Mouse (Mus musculus): ENCODE results near the gene Zbtb45. TPM values are rescaled to one million over a fixed set of nuclear protein-coding genes. Genes with fewer than 3 reads are reported as not detected.

The Zbtb45 gene
- polyA plus RNA-seq, 1 experiment from 2014 or later = 32.8 TPM

DNA sequence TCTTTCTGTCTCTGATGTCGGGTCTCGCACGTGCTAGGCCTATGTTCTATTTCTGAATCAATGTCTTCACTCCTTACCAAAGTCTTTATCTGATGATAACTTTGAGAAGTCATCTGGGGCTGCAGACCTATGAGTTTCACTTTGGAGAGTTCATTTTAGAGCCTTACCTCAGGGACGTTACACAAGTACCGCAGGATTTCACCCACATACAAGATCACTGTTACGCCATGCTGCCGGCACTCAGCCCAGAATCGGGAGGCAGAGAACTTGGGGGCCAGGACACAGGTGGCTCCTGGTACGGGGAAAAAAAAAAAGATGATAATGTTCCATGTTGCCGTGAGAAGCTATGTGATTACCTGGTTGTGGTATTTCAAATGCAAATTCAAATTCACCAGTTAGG lies 16.7 kb downstream of the Zbtb45 start:
- no peak overlapping the region for H3K9ac ChIP-seq (ENCODE audit: low read length)
- H3K27me3 ChIP-seq (ENCODE audit: control insufficient read depth, insufficient read depth, low read length) = no peaks in the 10 kb centered on the region
- no peak overlapping the region for H3K27ac ChIP-seq (ENCODE audit: low read depth, low read length)
- 88% methylated on average over 10 of the region's 10 CpGs for WGBS
- H3K4me1 ChIP-seq (ENCODE audit: control insufficient read depth, insufficient read depth, low read length) = no peaks in the 10 kb centered on the region
- no peaks in the 10 kb centered on the region for H3K9me3 ChIP-seq (ENCODE audit: control insufficient read depth, low read length)
- H3K4me3 ChIP-seq (ENCODE audit: low read depth, low read length) = no peak overlapping the region
- no peaks in the 10 kb centered on the region for H3K36me3 ChIP-seq (ENCODE audit: control insufficient read depth, insufficient read depth, low read length)
- no peak overlapping the region for H3K4me2 ChIP-seq
- ATAC-seq (ENCODE audit: low FRiP score) (no peak), DNase-seq (ENCODE audit: low spot score, missing footprints) (no peak)

DNA sequence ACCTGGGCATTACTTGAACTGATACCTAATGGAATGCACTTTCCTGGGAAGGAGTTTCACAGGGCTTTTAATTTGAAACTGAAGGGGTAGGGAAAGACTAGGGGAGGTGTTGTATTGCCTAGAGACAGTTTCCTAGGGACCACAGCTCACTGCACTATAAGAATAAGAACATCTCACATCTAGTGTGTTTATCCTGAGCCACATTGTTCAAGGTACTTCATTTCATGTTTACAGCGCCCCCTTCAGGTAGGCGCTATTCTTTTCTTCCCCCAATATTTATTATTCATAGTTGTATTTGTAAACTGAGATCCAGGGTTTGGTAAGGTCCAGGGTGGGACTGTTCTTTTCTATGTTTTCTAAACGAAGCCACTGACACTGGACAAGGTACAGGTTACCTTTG lies 17.6 kb downstream of the Zbtb45 start:
- DNase-seq (ENCODE audit: low spot score, missing footprints) (no peak), ATAC-seq (ENCODE audit: low FRiP score) (no peak)
- Histone ChIP-seq H3K4me1 (ENCODE audit: control insufficient read depth, insufficient read depth, low read length) (no peaks in the 10 kb centered on the region), H3K36me3 (ENCODE audit: control insufficient read depth, insufficient read depth, low read length) (no peaks in the 10 kb centered on the region), H3K4me3 (ENCODE audit: low read depth, low read length) (no peak overlapping the region), H3K9me3 (ENCODE audit: control insufficient read depth, low read length) (no peaks in the 10 kb centered on the region), H3K27ac (ENCODE audit: low read depth, low read length) (no peak overlapping the region), H3K4me2 (no peak overlapping the region), H3K27me3 (ENCODE audit: control insufficient read depth, insufficient read depth, low read length) (no peaks in the 10 kb centered on the region), H3K9ac (ENCODE audit: low read length) (no peak overlapping the region)
- WGBS = 2% methylated on average over 3 of the region's 3 CpGs

DNA sequence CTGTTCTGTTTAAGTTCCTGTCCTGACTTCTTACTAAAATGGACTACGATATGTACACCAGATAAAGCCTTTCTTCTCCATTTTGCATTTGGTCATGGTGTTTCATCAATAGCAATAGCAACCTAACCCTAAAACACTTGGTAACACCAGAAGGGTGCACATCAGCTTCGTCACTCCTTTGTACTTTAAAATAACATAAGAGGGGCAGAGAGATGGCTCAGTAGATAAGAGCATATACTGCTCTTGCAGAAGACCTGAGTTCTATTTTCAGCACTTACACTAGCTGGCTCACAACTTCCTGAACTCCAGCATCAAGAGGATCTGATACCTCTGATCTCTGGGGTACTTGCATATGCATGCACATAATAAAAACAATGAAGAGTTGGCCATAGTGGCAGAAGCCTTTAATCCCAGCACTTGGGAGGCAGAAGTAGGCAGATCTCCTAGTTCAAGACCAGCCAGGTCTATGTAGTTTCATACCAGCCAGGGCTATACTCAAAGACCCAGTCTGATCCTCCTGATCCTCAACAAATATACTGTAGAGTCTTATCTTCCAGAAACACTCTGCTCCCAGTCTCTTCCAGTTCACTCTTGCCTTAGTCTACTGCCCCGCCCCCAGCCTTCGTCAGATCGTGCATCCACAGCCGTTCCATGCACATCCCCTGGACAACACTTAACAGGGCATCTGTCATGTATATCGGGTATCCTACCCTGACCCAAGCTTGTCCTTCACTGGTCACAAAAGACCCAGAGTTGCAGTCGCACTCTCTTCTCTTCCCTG lies 22.2 kb downstream of the Zbtb45 start:
- 82% methylated on average over 8 of the region's 8 CpGs for WGBS
- H3K4me3 ChIP-seq (ENCODE audit: low read depth, low read length) = no peak overlapping the region

DNA sequence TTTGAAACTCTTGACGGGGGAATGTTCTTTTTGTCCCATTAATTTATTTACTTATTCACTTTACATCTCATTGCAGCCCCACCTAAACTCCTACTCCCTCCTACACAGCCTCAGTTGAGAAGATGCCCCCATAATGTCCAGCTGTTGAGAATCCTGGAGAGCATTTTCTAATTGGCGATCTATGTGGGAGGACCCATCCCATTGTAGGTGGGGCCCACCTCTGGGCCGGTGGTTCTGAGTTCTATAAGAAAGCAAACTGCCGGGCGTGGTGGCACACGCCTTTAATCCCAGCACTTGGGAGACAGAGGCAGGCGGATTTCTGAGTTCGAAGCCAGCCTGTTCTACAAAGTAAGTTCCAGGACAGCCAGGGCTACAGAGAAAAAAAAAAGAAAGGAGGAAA lies 22.9 kb downstream of the Zbtb45 start:
- H3K4me2 ChIP-seq = no peak overlapping the region
- H3K9me3 ChIP-seq (ENCODE audit: control insufficient read depth, low read length) = no peaks in the 10 kb centered on the region
- no peak for ATAC-seq (ENCODE audit: low FRiP score)
- no peaks in the 10 kb centered on the region for H3K36me3 ChIP-seq (ENCODE audit: control insufficient read depth, insufficient read depth, low read length)
- no peaks in the 10 kb centered on the region for H3K27me3 ChIP-seq (ENCODE audit: control insufficient read depth, insufficient read depth, low read length)
- DNase-seq (ENCODE audit: low spot score, missing footprints) = no peak
- no peak overlapping the region for H3K9ac ChIP-seq (ENCODE audit: low read length)
- H3K4me3 ChIP-seq (ENCODE audit: low read depth, low read length) = no peak overlapping the region
- no peak overlapping the region for H3K27ac ChIP-seq (ENCODE audit: low read depth, low read length)
- WGBS = 86% methylated on average over 8 of the region's 8 CpGs
- no peaks in the 10 kb centered on the region for H3K4me1 ChIP-seq (ENCODE audit: control insufficient read depth, insufficient read depth, low read length)

More for the DNA sequence above, 22.2 kb downstream of the Zbtb45 start:
- DNase-seq (ENCODE audit: low spot score, missing footprints) (no peak), ATAC-seq (ENCODE audit: low FRiP score) (no peak)
- H3K4me2 ChIP-seq = no peak overlapping the region
- H3K27me3 ChIP-seq (ENCODE audit: control insufficient read depth, insufficient read depth, low read length) = no peaks in the 10 kb centered on the region
- no peak overlapping the region for H3K27ac ChIP-seq (ENCODE audit: low read depth, low read length)
- H3K4me1 ChIP-seq (ENCODE audit: control insufficient read depth, insufficient read depth, low read length) = no peaks in the 10 kb centered on the region
- H3K9ac ChIP-seq (ENCODE audit: low read length) = no peak overlapping the region
- H3K9me3 ChIP-seq (ENCODE audit: control insufficient read depth, low read length) = no peaks in the 10 kb centered on the region
- H3K36me3 ChIP-seq (ENCODE audit: control insufficient read depth, insufficient read depth, low read length) = no peaks in the 10 kb centered on the region

DNA sequence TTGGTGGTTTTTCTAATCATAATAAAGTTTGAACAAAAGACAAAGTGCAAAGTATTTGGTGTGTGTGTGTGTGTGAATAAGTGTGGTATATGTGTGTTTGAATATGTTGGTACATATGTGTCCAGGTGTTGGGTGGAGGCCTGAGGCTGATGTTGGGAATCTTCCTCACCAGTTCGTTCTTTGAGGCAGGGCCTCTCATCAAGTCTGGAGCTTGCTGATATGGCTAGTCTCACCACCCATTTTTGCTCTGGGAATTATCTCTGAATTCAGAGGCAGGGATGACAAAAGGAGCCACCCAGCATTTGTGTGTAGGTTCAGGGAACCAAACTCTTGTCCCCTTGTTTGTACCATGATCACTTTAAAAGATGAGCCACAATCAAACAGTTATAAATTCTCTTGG lies 24.1 kb downstream of the Zbtb45 start:
- Histone ChIP-seq H3K4me2 (no peak overlapping the region), H3K9me3 (ENCODE audit: control insufficient read depth, low read length) (no peaks in the 10 kb centered on the region), H3K27me3 (ENCODE audit: control insufficient read depth, insufficient read depth, low read length) (no peaks in the 10 kb centered on the region), H3K4me1 (ENCODE audit: control insufficient read depth, insufficient read depth, low read length) (no peaks in the 10 kb centered on the region), H3K27ac (ENCODE audit: low read depth, low read length) (no peak overlapping the region), H3K36me3 (ENCODE audit: control insufficient read depth, insufficient read depth, low read length) (no peaks in the 10 kb centered on the region), H3K9ac (ENCODE audit: low read length) (no peak overlapping the region), H3K4me3 (ENCODE audit: low read depth, low read length) (no peak overlapping the region)
- WGBS = 84% methylated on average over 1 of the region's 1 CpGs
- DNase-seq (ENCODE audit: low spot score, missing footprints) (no peak), ATAC-seq (ENCODE audit: low FRiP score) (no peak)

DNA sequence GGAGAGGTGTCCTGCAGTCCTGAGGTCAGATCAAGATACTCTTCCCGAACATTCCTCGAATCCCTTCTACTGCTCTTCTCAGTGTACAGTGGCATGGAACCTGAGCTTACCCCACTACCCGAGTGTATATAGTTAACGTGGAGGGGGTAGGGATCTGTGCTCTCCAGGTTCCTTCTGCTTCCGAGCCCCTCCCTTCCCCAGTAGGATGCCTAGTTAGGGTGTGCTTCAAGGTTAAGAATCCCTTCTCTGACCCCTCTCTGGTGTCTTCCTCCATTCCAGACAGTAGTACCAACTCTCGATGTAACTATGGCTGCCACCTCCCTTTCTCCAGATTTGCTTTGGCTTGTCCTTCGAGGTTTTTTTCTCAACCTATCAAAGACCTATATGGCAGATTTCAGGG lies 29.5 kb downstream of the Zbtb45 start:
- H3K9me3 ChIP-seq (ENCODE audit: control insufficient read depth, low read length) = no peaks in the 10 kb centered on the region
- no peak overlapping the region for H3K4me2 ChIP-seq
- no peaks in the 10 kb centered on the region for H3K27me3 ChIP-seq (ENCODE audit: control insufficient read depth, insufficient read depth, low read length)
- H3K4me1 ChIP-seq (ENCODE audit: control insufficient read depth, insufficient read depth, low read length) = peaks cover 5% of the 10 kb centered on the region
- H3K27ac ChIP-seq (ENCODE audit: low read depth, low read length) = no peak overlapping the region
- no peak for ATAC-seq (ENCODE audit: low FRiP score)
- H3K4me3 ChIP-seq (ENCODE audit: low read depth, low read length) = no peak overlapping the region
- no peak for DNase-seq (ENCODE audit: low spot score, missing footprints)
- 87% methylated on average over 7 of the region's 7 CpGs for WGBS
- no peaks in the 10 kb centered on the region for H3K36me3 ChIP-seq (ENCODE audit: control insufficient read depth, insufficient read depth, low read length)
- no peak overlapping the region for H3K9ac ChIP-seq (ENCODE audit: low read length)

DNA sequence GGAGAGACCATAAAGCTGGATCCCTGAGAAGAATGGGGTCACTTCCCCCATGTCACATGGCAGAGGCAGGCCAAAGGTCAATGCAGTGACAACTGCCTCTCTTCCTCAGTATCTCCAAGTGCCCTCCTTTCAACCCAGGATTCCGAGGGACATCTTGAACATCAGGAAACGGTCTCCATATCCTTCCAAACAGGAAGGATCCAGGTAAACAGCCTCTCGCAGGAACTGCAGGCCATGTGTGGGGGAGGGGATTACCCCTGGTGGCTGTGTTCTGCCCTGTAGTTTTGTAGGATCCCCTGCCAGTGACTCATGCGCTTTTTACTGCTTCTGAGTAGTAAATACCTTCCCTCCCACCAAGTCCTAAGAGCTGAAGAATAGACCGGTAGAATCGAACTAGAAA lies 30.1 kb downstream of the Zbtb45 start:
- no peak overlapping the region for H3K9ac ChIP-seq (ENCODE audit: low read length)
- DNase-seq (ENCODE audit: low spot score, missing footprints) (no peak), ATAC-seq (ENCODE audit: low FRiP score) (no peak)
- H3K36me3 ChIP-seq (ENCODE audit: control insufficient read depth, insufficient read depth, low read length) = no peaks in the 10 kb centered on the region
- H3K27me3 ChIP-seq (ENCODE audit: control insufficient read depth, insufficient read depth, low read length) = no peaks in the 10 kb centered on the region
- no peaks in the 10 kb centered on the region for H3K9me3 ChIP-seq (ENCODE audit: control insufficient read depth, low read length)
- H3K27ac ChIP-seq (ENCODE audit: low read depth, low read length) = no peak overlapping the region
- peaks cover 5% of the 10 kb centered on the region for H3K4me1 ChIP-seq (ENCODE audit: control insufficient read depth, insufficient read depth, low read length)
- H3K4me2 ChIP-seq = no peak overlapping the region
- H3K4me3 ChIP-seq (ENCODE audit: low read depth, low read length) = no peak overlapping the region
- 82% methylated on average over 6 of the region's 6 CpGs for WGBS

DNA sequence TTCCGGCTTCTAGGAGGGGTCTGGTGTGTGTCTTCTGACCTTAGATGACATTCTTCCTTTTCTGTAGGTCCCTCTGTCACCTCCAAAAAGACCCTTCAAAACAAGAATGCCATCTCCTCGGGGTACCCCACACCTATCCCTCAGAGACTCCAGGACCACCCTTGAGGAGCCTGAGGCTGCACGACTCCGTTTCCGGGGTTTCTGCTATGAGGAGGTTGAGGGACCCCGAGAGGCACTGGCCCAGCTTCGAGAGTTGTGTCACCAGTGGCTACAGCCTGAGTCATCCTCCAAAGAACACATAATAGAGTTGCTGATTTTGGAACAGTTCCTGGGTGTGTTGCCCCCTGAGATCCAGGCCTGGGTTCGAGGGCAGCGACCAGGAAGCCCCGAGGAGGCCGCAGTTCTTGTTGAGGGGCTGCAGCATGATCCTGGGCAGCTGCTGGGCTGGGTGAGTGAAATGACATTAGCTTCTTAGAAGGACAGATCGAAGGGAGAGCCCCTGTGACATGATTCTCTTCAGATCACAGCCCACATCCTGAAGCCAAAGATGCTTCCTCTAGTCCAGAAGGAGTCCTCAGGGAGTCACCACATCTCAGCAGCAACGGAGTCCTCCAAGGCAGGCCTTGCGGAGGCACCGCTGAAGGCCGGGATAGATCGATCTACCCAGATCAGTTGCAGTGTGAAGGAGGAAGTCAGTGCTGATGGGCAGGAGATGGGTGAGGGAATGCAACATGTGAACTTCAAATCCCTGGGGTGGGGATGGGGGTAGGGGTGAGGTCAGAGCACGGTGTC lies 30.7 kb downstream of the Zbtb45 start:
- peak overlapping the region; percentile 76 for H3K4me2 ChIP-seq
- H3K9me3 ChIP-seq (ENCODE audit: control insufficient read depth, low read length) = no peaks in the 10 kb centered on the region
- H3K9ac ChIP-seq (ENCODE audit: low read length) = peak overlapping the region; percentile 76
- WGBS = 88% methylated on average over 18 of the region's 18 CpGs
- DNase-seq (ENCODE audit: low spot score, missing footprints) (no peak), ATAC-seq (ENCODE audit: low FRiP score) (no peak)
- peaks cover 5% of the 10 kb centered on the region for H3K4me1 ChIP-seq (ENCODE audit: control insufficient read depth, insufficient read depth, low read length)
- H3K36me3 ChIP-seq (ENCODE audit: control insufficient read depth, insufficient read depth, low read length) = no peaks in the 10 kb centered on the region
- no peaks in the 10 kb centered on the region for H3K27me3 ChIP-seq (ENCODE audit: control insufficient read depth, insufficient read depth, low read length)
- no peak overlapping the region for H3K4me3 ChIP-seq (ENCODE audit: low read depth, low read length)
- H3K27ac ChIP-seq (ENCODE audit: low read depth, low read length) = no peak overlapping the region; the same call in 1 of the 2 replicates

DNA sequence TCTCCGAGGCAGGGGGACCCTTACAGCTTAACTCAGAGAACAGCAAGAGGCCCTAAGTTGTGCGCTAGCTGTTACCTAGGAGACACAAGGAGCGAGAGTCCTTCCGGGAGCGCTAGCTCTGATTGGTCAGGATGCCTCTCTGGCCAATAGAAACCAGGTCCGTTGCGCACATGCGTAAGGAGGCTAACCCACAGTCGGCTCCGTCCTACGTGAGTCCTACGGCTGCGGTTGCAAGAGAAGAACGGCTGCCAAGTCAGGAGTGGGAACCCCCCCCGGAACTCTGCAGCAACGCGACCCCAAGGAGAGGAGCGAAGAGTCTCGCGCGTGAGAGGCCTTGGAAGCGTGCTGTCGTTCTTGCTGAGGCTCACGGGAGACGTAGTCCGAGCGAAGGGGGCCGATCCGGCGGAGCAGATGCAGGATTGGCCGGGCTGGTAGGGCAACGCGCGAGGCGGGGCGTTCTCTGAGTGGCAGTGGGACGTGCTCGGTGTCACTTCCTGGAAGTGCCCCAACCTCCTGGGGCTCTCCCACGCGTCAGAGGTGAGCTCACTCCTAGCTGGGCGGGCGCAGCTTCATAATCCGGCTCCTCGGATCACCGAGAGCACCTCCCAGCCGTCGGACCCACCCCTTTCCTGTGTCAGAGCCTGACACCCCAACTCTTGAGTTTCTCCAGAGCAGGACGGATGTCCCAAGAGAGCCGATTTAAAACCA lies 32.0 kb downstream of the Zbtb45 start, which contains the start of gene Zfp446:
Gene Zfp446 (plus strand): TSS at position 167 of the 708 bp plus-strand sequence.
- DNase-seq (ENCODE audit: low spot score, missing footprints) = peak; percentile 99
- under 1% methylated on average over 49 of the region's 49 CpGs for WGBS

More for the DNA sequence above, 32.0 kb downstream of the Zbtb45 start, which contains the start of gene Zfp446:
- no peaks in the 10 kb centered on the region for H3K9me3 ChIP-seq (ENCODE audit: control insufficient read depth, low read length)
- H3K27me3 ChIP-seq (ENCODE audit: control insufficient read depth, insufficient read depth, low read length) = no peaks in the 10 kb centered on the region
- no peaks in the 10 kb centered on the region for H3K36me3 ChIP-seq (ENCODE audit: control insufficient read depth, insufficient read depth, low read length)
- peak within 1 kb of the TSS; percentile 76 for H3K9ac ChIP-seq (ENCODE audit: low read length)
- peak; percentile 99 for ATAC-seq (ENCODE audit: low FRiP score)
- peak within 1 kb of the TSS; percentile 76 for H3K4me2 ChIP-seq
- H3K27ac ChIP-seq (ENCODE audit: low read depth, low read length) = peak within 1 kb of the TSS; percentile 71
- H3K4me3 ChIP-seq (ENCODE audit: low read depth, low read length) = peak within 1 kb of the TSS; percentile 51
- peaks cover 5% of the 10 kb centered on the region for H3K4me1 ChIP-seq (ENCODE audit: control insufficient read depth, insufficient read depth, low read length)

Measured in midbrain, embryonic 11.5 days (tissue).